Mouse (Mus musculus): ENCODE measurements at regions not wholly inside any gene's neighbourhood (a gene's known extent, or its start where the extent isn't known, plus 50 kb on each side); places are given as distances from the start of the nearest gene placed in this dataset.
A peak's percentile ranks its signal among the peaks of the same experiment; 100 is the strongest.

DNA sequence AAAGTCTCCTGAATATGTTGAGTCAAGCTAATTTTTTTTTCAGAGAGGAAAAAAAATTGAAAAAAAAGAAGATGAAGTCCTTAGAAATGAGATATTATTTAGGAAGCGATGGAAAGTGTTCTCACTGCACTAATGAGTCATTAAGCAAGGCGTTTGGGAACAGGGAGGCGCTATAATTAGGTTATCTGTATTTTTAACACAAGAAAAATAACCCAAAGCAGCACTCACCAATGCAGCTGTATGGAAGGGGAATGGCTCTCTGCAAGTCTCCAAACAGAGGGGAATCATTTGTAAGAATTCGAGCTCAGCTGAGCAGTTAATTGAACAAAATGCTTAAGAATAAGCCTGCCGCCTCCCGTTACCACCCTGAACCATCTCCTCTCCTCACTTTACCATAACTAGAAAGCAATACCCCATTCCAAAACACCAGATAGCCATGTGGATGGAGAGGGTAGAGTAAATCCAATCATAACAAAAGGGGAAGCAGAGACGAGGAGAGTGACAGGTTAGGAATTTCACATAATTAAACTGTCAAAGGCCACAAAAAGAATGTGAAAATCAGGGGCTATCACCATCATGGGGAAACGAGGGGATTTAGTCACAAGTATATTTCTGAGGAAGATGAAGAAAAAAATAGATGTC lies 187.5 kb upstream of the Tox3 start:
- H3K27ac ChIP-seq = peak overlapping the region; percentile 76
- ATAC-seq = peak; percentile 84

DNA sequence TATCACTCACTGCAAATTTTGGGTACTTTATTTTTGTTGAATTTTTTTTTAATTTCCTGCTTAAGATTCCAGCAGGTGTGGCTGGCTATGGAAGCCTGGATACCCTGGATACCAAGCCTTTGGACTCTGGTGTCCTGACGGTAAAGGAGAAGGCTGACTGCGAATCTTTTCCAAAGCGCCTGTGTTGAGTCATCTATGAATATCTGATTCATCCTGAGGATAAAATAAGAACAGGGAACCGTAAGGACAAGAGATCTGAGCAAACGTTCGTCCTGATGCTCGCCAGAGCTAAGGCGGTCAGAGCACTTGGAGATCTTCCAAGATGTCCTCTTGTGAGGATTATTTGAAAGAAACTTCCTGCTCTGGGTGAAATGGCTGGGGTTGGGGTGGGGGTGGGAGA lies 173.2 kb upstream of the Tox3 start:
- Histone ChIP-seq H3K27ac (no peak overlapping the region), H3K36me3 (ENCODE audit: poor library complexity, severe bottlenecking) (no peaks in the 10 kb centered on the region), H3K9ac (no peak overlapping the region), H3K4me2 (no peak overlapping the region), H3K27me3 (no peaks in the 10 kb centered on the region), H3K9me3 (replicated peaks) (peaks cover 9% of the 10 kb centered on the region; the same call in 1 of the 2 replicates), H3K4me1 (peaks cover 25% of the 10 kb centered on the region), H3K4me3 (no peak overlapping the region)
- WGBS = 79% methylated on average over 8 of the region's 8 CpGs
- no peak for ATAC-seq

More for the DNA sequence above, 187.5 kb upstream of the Tox3 start:
- no peak overlapping the region for H3K4me3 ChIP-seq
- H3K9ac ChIP-seq = no peak overlapping the region
- no peaks in the 10 kb centered on the region for H3K9me3 ChIP-seq (replicated peaks)
- WGBS = 26% methylated on average over 8 of the region's 8 CpGs
- H3K27me3 ChIP-seq = no peaks in the 10 kb centered on the region
- H3K4me2 ChIP-seq = peak overlapping the region; percentile 26
- H3K36me3 ChIP-seq (ENCODE audit: poor library complexity, severe bottlenecking) = no peaks in the 10 kb centered on the region
- H3K4me1 ChIP-seq = peaks cover 31% of the 10 kb centered on the region

DNA sequence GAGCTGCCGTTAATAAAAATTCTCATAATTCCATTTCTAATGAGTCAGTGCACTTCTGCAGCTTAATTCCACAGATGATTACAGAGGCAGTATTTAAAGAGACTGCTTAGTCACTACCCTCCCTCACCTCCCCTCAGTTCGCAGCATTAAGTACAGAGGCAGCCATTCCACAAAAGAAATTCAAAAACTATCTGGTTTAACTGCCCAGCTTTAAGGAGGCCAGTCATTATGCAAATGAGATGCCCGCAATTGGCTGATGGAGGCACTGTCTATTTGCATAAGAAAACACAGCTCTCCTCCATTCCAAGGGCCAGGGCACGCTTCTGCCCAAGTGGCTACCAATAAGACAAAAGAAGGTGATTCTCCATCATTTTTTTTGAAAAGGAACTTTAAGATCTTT lies 172.0 kb upstream of the Tox3 start:
- ATAC-seq = peak; percentile 89
- H3K9ac ChIP-seq = no peak overlapping the region
- 4% methylated on average over 4 of the region's 4 CpGs for WGBS
- peaks cover 25% of the 10 kb centered on the region for H3K4me1 ChIP-seq
- H3K27me3 ChIP-seq = no peaks in the 10 kb centered on the region
- H3K4me2 ChIP-seq = no peak overlapping the region
- H3K4me3 ChIP-seq = no peak overlapping the region
- H3K27ac ChIP-seq = no peak overlapping the region
- H3K9me3 ChIP-seq (replicated peaks) = peaks cover 9% of the 10 kb centered on the region; the same call in 1 of the 2 replicates
- H3K36me3 ChIP-seq (ENCODE audit: poor library complexity, severe bottlenecking) = no peaks in the 10 kb centered on the region

DNA sequence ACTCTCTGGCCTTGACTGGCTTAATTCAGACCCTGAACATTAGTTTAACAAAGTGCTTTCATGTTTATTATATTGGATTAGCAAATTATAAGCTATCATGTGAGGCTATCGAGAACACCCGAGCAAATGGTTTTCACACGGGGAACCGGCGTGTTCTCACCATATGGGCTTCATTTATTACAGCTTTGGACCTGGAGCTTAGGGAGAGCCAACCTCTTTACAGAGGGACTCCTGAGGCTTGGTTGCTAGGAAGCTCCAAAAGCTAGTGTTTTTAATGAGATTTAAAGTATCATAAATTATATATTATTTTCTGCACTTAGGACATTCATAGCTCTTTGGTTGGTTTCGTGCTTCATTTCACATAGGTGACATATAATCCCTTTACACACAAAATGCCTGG lies 171.4 kb upstream of the Tox3 start:
- Histone ChIP-seq H3K4me3 (no peak overlapping the region), H3K27ac (no peak overlapping the region), H3K4me1 (peaks cover 25% of the 10 kb centered on the region), H3K4me2 (no peak overlapping the region), H3K36me3 (ENCODE audit: poor library complexity, severe bottlenecking) (no peaks in the 10 kb centered on the region), H3K9ac (no peak overlapping the region), H3K9me3 (replicated peaks) (peaks cover 9% of the 10 kb centered on the region; the same call in 1 of the 2 replicates), H3K27me3 (no peaks in the 10 kb centered on the region)
- WGBS = 50% methylated on average over 6 of the region's 6 CpGs
- no peak for ATAC-seq

DNA sequence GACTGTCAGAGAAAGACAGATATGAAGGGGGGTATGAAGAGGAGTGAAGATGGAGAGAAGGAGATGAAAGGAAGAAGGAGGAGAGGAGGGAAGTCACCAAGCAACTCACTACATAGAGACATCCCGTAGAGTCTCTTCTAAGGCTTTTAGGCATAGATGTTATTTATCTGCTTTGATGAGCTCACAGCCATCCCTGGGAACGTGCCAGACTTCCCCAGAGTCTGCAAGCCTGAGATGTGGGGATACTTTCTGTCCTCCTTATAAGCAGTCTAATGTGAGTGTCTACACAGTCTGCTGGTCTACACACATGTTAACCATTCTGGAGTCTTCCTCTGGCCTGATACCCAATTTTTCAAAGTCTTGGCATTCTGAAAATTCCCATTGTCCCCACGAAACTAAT lies 166.0 kb upstream of the Tox3 start:
- Histone ChIP-seq H3K9ac (no peak overlapping the region), H3K4me1 (peaks cover 12% of the 10 kb centered on the region), H3K36me3 (ENCODE audit: poor library complexity, severe bottlenecking) (no peaks in the 10 kb centered on the region), H3K4me3 (no peak overlapping the region), H3K27ac (no peak overlapping the region), H3K27me3 (no peaks in the 10 kb centered on the region), H3K9me3 (replicated peaks) (no peaks in the 10 kb centered on the region), H3K4me2 (no peak overlapping the region)
- 83% methylated on average over 3 of the region's 3 CpGs for WGBS
- no peak for ATAC-seq

DNA sequence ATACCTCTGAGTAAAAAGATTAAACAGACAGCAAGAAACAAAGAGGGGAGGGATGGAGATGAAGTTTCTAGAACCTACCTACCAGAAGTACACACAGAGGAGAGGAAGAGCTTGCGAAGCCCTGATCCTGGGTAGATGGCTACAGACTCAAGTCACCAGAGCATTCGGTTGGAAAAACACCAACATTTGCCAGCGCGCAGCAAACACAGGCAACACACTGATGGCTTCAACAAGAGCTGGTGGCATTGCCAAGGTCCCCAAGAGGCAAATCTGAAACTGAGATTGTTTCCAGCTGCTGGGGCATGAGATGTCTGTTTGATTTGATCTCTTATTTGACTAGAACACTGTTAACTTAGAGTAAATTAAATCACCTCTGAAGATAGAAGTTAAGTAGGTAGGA lies 165.5 kb upstream of the Tox3 start:
- Histone ChIP-seq H3K27me3 (no peaks in the 10 kb centered on the region), H3K9ac (no peak overlapping the region), H3K4me3 (no peak overlapping the region), H3K27ac (no peak overlapping the region), H3K4me1 (peaks cover 11% of the 10 kb centered on the region), H3K4me2 (no peak overlapping the region), H3K36me3 (ENCODE audit: poor library complexity, severe bottlenecking) (no peaks in the 10 kb centered on the region), H3K9me3 (replicated peaks) (no peaks in the 10 kb centered on the region)
- WGBS = 82% methylated on average over 4 of the region's 4 CpGs
- no peak for ATAC-seq

DNA sequence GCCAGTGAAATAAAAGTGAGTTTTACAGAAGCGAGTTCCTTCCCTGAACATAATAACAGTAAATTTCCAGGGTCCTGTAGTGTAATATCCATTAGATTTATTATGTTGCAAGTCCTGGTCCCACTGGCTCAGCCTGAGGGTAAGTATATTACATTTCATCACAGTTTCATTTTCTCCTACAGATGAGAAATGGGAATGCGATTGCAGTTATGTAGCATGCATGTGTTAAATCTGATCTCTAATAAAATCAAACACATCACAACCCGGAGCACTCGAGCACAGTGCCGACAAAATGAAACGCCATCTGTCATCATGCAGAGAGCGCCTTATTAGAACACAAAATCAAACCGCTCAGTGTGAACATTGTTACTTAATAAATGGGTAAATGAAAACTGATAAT lies 165.0 kb upstream of the Tox3 start:
- H3K36me3 ChIP-seq (ENCODE audit: poor library complexity, severe bottlenecking) = no peaks in the 10 kb centered on the region
- no peak overlapping the region for H3K4me3 ChIP-seq
- H3K9ac ChIP-seq = no peak overlapping the region
- WGBS = 56% methylated on average over 8 of the region's 8 CpGs
- no peak overlapping the region for H3K4me2 ChIP-seq
- no peaks in the 10 kb centered on the region for H3K27me3 ChIP-seq
- no peaks in the 10 kb centered on the region for H3K9me3 ChIP-seq (replicated peaks)
- 0 out of 2 replicates have a peak, but pooled peaks have one; percentile 41 for ATAC-seq
- peaks cover 11% of the 10 kb centered on the region for H3K4me1 ChIP-seq
- no peak overlapping the region; the same call in 1 of the 2 replicates for H3K27ac ChIP-seq

DNA sequence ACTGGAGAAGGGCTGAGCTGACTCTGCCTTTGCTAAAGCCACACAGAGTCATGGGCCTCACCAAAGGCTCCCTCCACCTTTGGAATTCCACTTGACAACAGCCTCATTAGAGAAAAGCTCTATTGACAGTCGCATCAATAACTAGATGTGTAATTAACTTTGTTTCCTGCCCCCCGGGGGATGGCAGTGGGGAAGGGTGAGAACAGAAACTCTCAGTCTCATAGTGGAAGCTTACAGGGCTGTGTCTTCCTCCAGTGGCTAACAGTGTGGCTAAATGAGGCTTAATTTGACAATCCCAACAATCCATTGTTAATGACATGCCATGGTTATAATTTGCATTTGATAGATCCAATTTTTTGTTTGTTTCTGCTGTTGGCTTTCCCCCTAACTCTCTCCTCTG lies 164.5 kb upstream of the Tox3 start:
- ATAC-seq = no peak
- Histone ChIP-seq H3K4me3 (no peak overlapping the region), H3K36me3 (ENCODE audit: poor library complexity, severe bottlenecking) (no peaks in the 10 kb centered on the region), H3K4me1 (peaks cover 11% of the 10 kb centered on the region), H3K9me3 (replicated peaks) (no peaks in the 10 kb centered on the region), H3K4me2 (no peak overlapping the region), H3K27me3 (no peaks in the 10 kb centered on the region), H3K27ac (no peak overlapping the region; the same call in 1 of the 2 replicates), H3K9ac (no peak overlapping the region)
- WGBS = 11% methylated on average over 2 of the region's 2 CpGs

DNA sequence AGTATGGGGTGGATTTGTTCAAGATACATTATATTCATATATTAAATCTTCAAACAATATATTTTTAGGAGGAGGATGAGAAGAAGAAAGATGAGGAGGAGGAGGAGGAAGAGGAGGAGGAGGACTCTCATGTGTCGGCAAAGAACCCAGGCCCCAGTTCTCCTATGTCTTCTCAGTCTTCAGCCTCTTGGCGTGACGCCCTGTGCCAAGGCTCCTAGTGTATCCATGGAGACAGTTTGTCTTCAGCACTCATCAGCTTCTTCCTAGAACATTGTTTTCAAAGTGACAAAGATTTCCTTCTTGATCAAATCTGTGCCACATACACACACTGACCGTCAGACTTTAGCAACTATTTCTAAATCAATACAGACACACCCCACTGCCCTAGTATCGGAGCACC lies 156.4 kb upstream of the Tox3 start:
- no peak overlapping the region for H3K4me3 ChIP-seq
- no peak overlapping the region for H3K4me2 ChIP-seq
- no peak overlapping the region for H3K27ac ChIP-seq
- WGBS = 88% methylated on average over 5 of the region's 5 CpGs
- H3K9me3 ChIP-seq (replicated peaks) = no peaks in the 10 kb centered on the region
- no peaks in the 10 kb centered on the region for H3K27me3 ChIP-seq
- H3K9ac ChIP-seq = no peak overlapping the region
- no peaks in the 10 kb centered on the region for H3K36me3 ChIP-seq (ENCODE audit: poor library complexity, severe bottlenecking)
- no peaks in the 10 kb centered on the region for H3K4me1 ChIP-seq
- ATAC-seq = no peak

DNA sequence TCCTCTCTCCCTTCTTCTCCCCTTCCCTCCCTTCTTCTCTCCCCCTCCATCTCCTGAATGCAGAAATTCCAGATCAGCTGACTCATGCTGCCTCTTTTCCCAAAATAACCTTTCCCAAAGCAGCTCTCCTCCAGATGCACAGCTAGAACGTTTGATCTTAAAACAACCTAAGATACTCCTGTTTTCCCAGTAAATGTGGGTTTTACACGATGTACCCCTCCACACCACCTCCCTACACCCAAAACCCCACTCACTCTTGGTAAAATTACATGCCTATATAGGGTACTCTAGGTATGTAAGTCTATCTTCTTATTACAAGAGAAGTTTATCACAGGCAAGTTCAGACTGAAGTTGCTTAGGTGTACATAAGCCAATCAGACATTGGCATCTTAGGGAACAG lies 155.2 kb upstream of the Tox3 start:
- H3K9ac ChIP-seq = no peak overlapping the region
- no peaks in the 10 kb centered on the region for H3K27me3 ChIP-seq
- H3K36me3 ChIP-seq (ENCODE audit: poor library complexity, severe bottlenecking) = no peaks in the 10 kb centered on the region
- no peaks in the 10 kb centered on the region for H3K4me1 ChIP-seq
- no peaks in the 10 kb centered on the region for H3K9me3 ChIP-seq (replicated peaks)
- H3K27ac ChIP-seq = no peak overlapping the region
- ATAC-seq = no peak
- WGBS = 63% methylated on average over 2 of the region's 2 CpGs
- H3K4me2 ChIP-seq = no peak overlapping the region
- no peak overlapping the region for H3K4me3 ChIP-seq

DNA sequence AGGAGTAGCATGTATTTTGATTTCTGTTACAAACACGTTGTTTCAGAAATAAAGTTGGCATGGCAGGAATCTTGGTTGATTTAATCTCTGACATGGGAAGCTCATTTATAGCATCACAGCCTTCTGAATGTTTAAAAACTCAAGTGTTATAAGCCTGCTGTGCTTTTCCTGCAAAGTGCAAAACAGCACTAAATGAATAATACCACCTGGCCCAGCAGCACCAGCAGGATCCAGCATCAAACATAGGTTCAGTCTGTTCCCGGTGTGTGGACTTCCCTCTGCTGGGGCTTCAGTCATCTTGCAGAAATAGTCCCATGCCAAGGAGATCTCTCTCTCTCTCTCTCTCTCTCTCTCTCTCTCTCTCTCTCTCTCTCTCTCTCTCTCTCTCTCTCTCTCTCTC lies 154.7 kb upstream of the Tox3 start:
- Histone ChIP-seq H3K27me3 (no peaks in the 10 kb centered on the region), H3K27ac (no peak overlapping the region), H3K4me3 (no peak overlapping the region), H3K36me3 (ENCODE audit: poor library complexity, severe bottlenecking) (no peaks in the 10 kb centered on the region), H3K9me3 (replicated peaks) (no peaks in the 10 kb centered on the region), H3K4me1 (no peaks in the 10 kb centered on the region), H3K4me2 (no peak overlapping the region), H3K9ac (no peak overlapping the region)
- no peak for ATAC-seq
- WGBS = 83% methylated on average over 2 of the region's 2 CpGs

DNA sequence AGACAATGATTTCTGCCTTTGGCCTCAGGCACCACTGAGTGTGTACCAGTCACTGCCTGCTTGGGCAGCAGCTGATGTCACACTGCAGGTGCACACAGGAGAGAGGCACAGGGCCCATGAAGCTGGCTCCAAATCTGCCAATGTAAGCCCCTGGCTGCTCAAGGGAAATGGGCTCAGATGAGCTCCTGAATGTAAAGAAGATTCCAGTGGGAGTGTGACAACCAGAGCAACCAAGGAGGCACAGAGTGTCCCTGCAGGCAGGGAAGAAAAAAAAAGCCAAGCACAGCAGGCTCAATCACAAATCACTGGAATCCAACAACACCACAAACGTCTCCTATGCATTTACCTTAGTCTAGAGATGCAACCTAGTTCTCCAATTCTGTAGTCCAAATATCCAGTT lies 151.2 kb upstream of the Tox3 start:
- ATAC-seq = no peak
- H3K4me3 ChIP-seq = no peak overlapping the region
- peaks cover 35% of the 10 kb centered on the region for H3K4me1 ChIP-seq
- no peak overlapping the region for H3K4me2 ChIP-seq
- no peak overlapping the region for H3K27ac ChIP-seq
- H3K36me3 ChIP-seq (ENCODE audit: poor library complexity, severe bottlenecking) = no peaks in the 10 kb centered on the region
- 50% methylated on average over 1 of the region's 1 CpGs for WGBS
- no peak overlapping the region for H3K9ac ChIP-seq
- no peaks in the 10 kb centered on the region for H3K9me3 ChIP-seq (replicated peaks)
- no peaks in the 10 kb centered on the region for H3K27me3 ChIP-seq

DNA sequence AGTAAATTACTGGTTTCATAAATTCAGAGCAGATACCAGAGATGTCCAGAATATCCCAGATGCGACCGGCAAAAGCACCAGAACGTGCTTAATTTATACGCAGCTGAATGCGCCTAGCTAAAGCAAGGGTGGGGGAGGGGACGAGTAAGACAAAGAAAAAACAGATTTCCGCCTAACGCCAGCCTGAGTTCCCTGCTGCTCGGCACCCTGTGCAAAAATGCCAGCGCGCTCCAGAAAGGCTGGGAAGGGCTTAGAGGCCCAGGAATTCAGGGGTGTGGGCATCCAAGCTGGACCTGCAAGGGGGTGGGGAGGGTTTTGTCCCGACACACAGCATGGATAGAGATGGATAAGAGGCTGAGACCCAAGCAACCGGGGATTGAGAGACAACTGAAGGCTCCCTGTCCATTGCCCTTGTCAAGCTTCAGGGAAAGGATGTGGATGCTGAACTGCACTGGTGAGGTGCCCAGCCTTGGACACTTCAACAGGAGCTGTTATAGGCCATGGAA lies 148.6 kb upstream of the Tox3 start:
- Histone ChIP-seq H3K4me3 (peak overlapping the region; percentile 18), H3K4me1 (peaks cover 54% of the 10 kb centered on the region), H3K4me2 (peak overlapping the region; percentile 55), H3K27ac (peak overlapping the region; percentile 95), H3K27me3 (no peaks in the 10 kb centered on the region), H3K9me3 (replicated peaks) (no peaks in the 10 kb centered on the region), H3K36me3 (ENCODE audit: poor library complexity, severe bottlenecking) (no peaks in the 10 kb centered on the region), H3K9ac (peak overlapping the region; percentile 55)
- ATAC-seq = peak; percentile 88
- under 1% methylated on average over 13 of the region's 13 CpGs for WGBS

Data from forebrain, embryonic 13.5 days (tissue).